Mouse (Mus musculus): ENCODE measurements around the gene Gm36210.
A peak's percentile ranks its signal among the peaks of the same experiment; 100 is the strongest.

The Gm36210 gene

DNA sequence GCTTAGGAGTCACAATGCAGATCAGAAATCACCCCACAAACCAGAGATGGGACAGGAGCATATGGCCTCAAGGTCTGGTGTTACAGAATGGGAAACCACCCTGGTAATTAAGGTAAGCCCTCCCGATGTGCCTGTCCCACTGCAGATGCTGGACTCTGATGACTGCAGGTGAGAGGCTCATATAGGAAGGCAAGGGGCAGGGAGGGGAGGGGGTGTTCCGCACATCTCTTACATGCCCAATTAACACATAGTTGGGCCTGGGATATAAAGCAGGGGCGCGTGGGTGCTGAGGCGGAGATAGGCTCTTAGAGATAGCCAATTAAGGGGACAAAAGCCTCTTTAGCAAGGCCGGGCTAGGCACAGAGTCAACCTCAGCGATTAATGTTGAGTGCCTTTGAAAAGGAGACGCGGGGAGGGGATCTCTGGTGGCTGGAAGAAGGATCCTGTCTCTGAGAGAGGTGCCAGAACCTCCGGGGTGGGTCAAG is at the start of gene Gm36210:
TSS of gene Gm36210 (minus strand) at position 51 of the 485 bp plus-strand sequence.
- DNase-seq (ENCODE audit: low read depth, low spot score), result no peak

DNA sequence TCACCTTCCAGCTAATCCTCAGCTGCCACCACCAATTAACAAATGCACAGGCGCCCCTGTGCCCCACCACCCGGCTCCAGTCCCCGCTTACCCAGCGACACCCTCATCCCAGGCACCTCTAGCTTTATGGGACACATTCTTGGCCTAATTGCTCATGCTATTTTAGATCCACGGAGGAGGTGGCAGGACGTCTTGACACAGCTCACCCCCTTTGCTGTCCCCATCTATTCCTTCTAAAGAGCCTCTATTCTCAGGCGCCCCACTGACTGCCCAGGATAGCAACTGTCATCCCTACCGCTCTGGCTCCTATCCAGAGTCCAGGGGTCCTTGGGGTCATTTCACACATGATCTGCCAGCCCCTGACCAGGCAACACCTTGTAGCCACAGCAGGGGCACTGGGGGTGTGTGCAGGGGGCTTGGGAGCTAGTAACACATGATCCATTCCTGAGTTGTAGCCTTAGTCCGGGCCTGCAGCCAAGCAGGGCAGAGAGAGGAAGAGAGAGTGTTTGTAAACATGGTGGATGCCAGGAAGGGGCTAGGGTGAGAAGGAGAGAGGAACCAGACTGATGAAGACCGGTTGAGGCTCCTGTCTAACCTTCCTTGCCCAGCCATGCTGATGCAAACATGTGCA is 47.6 kb upstream of the Gm36210 start:
- no peak for DNase-seq (ENCODE audit: low read depth, low spot score)

DNA sequence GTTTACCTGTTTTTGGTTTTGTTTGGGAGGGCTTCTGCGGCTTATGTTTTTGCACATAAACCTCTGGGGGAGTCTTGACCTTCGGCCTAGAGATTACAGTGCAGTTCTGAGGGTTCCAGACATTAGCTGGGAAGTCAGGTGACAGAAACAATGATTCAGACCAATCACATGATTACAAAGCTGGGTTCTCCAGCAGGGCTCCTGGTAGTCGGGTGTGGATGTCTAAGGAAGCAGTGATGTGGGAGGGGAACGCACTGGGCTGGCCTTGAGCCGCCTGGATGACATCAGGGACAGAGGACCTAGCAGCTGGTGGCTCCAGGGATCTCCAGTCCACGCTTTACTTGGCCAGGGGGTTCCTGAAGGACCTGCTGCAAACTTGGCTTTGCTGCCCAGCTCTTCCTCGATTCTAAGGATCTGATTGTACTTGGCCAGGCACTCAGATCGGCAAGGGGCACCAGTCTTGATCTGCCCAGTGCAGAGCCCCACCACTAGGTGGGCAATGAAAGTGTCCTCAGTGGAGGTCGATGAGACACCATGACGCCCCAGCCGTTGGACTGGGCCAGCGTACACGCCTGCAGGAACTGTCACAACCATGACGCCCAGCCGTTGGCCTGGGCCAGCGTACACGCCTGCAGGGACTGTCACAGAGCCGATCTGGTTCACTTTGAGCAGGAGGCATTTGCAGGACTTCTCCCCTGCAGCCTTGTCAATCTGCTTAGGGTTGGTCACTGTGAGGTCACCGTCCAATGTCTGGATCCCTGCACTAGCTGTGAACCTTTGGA is 44.4 kb upstream of the Gm36210 start:
- DNase-seq (ENCODE audit: low read depth, low spot score), result no peak

DNA sequence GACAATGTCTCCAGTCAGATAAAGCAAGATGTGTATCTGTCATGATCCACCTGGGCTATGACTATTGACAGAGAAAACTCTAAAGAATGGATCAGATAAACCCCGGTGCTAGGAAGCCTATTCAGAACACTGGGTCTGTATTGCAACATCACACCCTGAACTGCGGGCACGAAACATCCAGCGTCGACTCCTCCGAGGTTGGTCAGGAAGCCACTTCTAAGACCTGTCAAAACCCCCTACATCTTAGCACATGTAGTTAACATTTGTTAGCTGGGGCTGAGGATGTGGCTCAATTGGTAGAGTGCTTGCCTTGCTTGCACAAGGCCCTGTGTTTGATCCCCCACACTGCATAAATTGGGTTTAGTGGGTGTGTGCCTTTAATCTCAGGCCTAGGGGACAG is 42.1 kb upstream of the Gm36210 start:
- DNase-seq (ENCODE audit: low read depth, low spot score), result no peak

DNA sequence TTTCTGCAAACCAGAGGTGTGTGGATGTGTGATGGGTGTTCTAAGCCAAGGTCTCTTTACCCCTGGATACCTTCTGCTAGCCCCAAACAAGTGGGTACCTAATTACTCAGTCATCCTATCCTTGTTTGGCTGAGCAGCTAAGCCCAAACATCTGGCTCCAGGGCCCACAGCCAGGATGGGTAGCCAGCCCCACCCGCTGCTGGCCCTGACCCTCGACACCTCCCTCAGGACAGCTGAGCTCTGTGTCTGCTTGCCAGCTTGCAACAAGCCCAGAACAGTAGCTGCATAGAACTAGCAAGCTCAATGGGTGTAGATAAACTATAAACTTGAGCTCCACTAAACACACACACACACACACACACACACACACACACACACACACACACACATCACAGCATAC is 41.5 kb upstream of the Gm36210 start:
- DNase-seq (ENCODE audit: low read depth, low spot score), result no peak

DNA sequence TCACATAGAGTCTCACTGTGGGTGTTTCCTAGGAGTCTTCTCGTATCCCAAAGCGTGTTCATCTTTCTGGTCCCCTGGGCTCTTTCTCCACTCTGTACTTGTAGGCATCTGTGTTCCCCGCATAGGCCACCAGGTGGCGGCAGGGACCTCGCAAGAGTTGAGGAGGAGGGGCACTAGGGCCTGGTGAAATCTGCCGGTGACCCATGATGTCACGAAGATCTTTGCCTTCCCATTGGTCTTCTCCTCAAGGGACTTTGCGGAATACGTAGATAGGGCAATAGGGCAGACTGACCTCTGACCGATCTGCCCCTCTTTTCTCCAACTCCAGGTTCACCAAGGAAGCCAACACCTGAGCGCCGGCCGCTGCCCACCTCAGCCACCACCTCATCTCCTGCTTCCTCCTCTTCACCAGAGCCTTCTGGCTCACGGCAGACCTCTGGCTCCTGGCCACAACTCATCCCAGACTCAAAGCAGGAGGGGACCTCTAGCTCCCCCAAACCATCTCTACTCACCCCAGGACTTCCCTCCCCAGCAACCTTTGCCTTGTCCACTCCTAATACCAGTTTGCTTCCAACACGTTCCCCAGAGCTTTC is 37.0 kb upstream of the Gm36210 start:
- DNase-seq (ENCODE audit: low read depth, low spot score), result peak; percentile 93

DNA sequence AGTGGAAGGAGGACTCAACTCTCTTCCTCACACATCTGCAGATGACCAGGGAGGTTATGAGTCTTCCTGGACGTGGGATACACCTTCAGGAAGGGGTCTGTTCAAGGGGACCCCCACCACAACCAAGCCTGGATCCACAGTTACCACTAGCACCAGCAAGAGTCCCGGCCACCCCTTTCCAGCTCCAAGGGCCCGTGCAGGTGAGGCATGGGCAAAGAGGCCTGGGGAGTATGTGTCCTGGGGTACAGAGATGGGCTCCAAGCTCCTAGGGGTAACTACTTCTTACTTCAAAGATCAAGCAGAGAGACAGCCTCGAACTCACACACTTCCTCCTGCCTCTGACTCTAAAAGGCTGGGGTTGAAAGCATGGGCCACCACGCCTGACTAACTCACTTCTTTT is 36.4 kb upstream of the Gm36210 start:
- no peak for DNase-seq (ENCODE audit: low read depth, low spot score)

DNA sequence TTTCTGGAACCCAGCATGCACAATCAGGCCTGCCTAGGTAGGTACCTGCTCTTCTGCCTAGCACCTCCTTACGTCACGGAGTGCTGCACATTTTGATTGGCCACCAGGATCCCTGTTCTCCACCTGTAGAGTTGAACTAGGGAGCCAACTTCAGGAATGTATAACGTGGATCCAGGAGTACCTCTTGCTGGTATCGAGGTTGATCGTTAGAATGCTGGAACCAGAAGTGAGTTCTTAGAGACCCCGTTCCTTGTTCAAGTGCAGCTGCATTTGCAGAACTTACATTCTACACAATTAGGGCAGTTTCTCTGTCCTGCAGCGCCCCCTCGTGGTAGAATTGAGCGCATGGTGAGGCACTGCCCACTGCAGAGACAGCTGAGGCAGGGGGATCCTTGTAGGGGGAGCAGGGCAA is 33.8 kb upstream of the Gm36210 start:
- DNase-seq (ENCODE audit: low read depth, low spot score), result peak; percentile 82

DNA sequence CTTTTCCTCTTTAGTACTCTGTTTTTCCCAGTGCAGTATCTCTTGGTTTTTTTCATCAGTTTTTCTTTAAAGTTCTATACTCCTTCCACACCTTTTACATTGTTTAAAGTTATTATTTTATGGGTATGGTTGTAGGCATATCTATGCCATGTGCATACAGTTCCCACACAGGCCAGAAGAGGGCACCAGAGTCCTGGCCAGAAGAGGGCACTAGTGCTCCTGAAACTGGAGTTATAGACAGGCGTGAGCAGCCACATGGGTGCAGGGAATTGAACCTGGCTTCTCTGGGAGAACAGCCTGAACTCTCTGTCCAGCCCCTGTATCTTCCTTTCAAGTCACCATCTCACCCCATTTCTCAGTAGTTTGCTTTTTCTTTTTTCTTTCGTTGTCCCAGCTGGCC is 32.1 kb upstream of the Gm36210 start:
- peak; percentile 69 for DNase-seq (ENCODE audit: low read depth, low spot score)

DNA sequence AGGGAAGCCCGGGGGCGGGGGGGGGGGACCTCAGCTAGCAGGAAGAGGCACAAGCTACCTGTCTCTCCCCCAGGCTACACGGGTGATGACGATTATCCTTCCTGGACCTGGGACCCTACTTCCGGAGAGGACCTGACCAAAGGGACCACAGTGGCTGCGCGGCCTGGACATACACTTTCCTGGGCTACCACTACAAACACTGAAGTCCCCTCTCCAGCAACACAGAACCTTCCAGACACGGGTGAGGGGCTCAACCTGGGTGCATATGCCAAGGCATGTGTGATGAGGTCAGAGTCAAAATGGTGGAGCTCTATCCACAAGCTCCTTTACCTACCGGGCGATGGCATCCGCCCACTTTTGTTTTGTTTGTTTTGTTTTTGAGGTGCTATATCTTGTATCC is 31.1 kb upstream of the Gm36210 start:
- DNase-seq (ENCODE audit: low read depth, low spot score), result no peak

DNA sequence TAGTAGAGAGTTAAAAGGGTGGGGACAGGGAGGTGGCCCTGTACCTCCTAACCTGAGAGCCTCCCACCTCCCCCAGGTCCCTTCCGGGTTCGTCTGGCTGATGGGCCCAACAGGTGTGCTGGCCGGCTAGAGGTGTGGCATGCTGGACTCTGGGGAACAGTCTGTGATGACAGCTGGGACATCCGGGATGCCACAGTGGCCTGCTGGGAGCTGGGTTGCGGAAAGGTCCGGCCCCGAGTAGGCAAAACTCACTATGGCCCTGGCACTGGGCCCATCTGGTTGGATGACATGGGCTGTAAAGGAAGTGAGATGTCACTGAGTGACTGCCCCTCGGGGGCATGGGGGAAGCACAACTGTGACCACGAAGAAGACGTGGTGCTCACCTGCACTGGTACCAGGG is 30.5 kb upstream of the Gm36210 start:
- no peak for DNase-seq (ENCODE audit: low read depth, low spot score)

DNA sequence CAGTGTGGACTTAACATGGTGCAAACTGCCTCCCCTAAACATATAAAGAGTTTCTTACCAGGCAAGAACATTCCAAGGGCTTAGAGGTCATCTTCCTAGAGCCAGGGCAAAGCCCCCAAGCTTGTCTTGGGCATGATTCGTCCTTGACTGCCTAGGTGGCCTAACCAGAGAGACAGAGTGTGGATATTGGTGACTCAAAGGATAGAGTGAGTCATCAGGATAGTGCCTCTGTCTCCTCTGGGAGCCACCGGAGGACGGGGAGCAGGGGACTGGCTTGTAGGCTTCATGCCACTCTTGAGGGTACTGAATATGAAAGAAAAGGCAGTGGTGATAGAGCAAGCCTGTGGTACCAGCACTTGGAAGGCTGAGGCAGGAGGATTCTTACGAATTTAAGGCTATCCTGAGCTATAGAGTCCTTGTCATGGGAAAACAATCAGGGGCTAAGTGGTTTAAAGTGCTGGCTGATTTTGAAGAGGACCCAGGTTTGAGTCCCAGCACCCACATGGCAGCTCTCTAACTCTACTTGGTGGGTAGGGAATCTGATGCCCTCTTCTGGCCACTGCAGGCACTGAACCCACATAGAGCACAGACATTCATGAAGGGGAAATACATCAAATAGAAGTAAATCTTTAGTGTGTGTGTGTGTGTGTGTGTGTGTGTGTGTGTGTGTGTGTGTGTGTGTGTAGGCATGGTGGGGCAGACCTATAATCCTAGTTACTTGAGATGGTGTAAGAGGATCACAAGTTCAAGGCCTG is 28.0 kb upstream of the Gm36210 start:
- no peak for DNase-seq (ENCODE audit: low read depth, low spot score)

DNA sequence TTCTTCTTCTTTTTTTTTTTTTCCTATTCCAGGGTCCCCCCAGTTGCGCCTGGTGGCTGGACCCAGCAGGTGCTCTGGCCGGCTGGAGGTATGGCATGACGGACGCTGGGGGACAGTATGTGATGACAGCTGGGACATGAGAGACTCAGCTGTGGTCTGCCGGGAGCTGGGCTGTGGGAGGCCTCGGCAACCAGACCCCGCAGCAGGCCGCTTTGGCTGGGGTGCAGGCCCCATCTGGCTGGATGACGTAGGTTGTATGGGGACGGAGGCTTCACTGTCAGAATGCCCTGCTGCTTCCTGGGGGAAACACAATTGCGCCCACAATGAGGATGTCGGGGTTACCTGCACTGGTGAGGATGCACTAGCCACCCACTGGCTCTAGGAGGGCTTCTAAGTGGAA is 26.8 kb upstream of the Gm36210 start:
- no peak for DNase-seq (ENCODE audit: low read depth, low spot score)

DNA sequence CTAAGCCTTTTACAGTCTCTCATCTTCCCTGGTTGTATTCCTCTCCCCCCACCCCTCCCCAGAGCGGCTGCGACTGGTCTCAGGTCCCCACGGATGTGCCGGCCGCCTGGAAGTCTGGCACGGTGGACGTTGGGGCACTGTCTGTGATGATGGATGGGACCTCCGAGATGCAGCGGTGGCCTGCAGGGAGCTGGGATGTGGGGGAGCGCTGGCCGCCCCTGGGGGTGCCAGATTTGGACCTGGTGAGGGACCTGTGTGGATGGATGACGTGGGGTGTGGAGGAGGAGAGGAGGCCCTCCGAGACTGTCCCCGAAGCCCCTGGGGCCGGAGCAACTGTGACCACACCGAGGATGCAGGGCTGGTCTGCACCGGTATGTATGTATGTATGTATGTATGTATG is 22.0 kb upstream of the Gm36210 start:
- no peak for DNase-seq (ENCODE audit: low read depth, low spot score)

DNA sequence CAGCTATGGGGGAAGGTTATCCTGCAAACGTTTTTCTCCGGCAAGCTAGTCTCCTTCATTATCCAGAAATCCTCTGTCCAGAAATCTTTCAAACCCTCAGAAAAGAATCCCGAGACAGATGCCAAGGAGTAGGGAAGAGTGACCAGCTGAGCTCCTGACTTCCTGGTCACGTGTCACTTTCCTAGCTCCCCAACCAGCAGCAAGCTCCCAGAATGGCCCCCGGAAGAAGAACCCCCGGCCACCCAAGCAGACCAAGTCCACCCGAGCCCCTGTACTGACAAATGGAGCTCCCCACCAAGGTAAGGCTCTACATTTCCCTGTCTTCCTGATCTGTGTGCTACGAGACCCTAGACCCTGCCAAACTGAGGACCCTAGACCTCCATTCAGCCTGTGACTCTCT is 21.4 kb upstream of the Gm36210 start:
- DNase-seq (ENCODE audit: low read depth, low spot score), result no peak

DNA sequence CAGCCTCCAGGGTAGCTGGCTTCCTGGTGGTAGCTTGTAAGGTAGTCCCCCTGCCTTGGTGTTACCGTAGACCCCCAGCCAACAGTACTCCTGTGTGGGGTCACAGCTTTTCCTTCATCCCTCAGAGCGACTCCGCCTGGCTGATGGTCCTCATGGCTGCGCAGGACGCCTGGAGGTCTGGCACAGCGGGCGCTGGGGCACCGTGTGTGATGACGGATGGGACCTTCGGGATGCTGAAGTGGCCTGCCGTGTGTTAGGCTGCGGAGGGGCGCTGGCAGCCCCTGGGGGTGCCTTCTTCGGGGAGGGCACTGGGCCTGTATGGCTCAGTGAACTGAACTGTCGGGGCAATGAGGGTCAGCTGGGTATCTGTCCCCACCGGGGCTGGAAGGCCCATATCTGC is 20.5 kb upstream of the Gm36210 start:
- no peak for DNase-seq (ENCODE audit: low read depth, low spot score)

DNA sequence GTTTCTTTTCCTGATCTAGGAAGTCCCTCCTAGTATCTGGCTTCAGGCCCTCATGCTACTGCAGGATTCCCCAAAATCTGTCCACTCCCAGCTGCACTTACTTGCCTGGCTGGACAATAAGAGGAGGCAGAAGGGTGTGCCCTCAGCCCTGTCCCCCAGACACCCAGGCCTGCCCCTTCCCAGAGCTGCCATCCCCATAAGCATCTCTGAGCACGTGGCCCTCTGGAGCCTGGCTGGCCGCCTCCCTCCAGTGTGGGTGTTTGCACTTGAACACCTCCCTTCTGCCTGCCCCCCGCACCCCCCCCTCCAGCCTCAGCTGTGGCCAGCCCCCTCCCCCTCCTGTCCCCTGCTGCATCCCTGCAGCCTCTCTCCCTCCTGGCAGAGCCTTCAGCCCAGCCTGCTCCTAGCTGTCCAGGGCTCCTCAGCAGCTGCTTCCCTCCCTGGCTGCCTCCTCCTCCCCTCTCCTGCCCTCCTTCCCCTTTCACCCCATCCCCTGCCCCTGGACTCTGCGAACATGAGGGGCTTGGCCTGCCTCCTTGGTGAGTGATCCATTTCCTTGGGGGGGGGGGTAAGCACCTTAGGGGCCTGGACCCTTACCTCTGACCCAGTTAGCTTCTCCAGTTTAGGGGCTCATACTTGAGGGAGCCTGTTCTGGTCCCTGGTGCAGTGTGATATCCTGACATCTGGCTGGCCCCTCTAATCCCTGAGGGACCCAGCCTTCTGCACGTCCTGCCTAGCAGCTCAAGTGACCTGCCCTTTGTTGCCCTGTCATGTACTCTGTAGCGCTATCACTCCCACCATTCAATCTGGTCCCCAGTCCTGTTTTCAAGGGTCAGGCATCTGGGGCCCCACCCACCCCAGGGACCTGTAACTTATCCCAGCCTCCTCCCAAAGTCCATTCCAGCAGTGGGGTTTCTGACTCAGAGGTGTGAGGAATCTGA is 19.4 kb upstream of the Gm36210 start, which contains the start of gene Ssc5d:
TSS of gene Ssc5d (plus strand) at position 345 of the 941 bp plus-strand sequence.
- DNase-seq (ENCODE audit: low read depth, low spot score), result peak; percentile 57

DNA sequence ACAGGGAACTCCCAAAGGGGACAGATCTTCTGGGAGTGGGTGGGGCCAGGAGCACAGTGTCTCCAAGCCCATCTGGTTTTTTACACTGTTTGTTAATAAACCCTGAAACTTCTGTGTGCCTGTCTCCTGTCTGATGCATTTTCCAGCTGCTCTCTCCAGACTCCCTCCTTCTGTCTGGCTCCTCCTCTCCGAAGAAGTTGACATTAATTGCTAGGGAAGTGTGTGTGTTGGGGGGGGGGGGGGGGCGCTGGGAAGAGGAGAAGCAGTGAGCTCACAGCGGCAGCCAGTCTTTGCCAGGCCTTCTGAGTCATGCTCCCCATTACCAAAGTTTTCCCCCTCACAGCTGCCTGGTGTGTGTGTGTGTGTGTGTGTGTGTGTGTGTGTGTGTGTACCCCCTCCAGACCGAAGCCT is 18.6 kb upstream of the Gm36210 start:
- peak; percentile 77 for DNase-seq (ENCODE audit: low read depth, low spot score)

DNA sequence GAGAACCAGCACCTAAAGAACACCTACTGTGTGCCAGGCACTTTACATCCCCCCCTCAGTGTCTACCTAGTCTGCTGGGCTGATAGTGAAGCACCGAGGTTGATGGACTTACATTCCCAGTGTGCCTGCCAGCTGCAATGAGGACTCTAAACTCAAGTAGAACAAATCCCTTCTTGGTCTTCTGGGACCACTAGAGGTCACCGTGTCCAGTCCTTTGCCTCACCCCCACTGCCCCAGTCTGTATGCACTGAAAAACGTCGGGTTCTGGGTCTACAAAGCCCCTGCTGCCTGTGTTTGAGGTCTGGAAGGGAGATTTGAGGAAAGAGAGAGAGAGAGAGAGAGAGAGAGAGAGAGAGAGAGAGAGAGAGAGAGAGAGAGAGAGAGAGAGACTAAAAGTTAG is 18.2 kb upstream of the Gm36210 start:
- DNase-seq (ENCODE audit: low read depth, low spot score), result peak; percentile 21

DNA sequence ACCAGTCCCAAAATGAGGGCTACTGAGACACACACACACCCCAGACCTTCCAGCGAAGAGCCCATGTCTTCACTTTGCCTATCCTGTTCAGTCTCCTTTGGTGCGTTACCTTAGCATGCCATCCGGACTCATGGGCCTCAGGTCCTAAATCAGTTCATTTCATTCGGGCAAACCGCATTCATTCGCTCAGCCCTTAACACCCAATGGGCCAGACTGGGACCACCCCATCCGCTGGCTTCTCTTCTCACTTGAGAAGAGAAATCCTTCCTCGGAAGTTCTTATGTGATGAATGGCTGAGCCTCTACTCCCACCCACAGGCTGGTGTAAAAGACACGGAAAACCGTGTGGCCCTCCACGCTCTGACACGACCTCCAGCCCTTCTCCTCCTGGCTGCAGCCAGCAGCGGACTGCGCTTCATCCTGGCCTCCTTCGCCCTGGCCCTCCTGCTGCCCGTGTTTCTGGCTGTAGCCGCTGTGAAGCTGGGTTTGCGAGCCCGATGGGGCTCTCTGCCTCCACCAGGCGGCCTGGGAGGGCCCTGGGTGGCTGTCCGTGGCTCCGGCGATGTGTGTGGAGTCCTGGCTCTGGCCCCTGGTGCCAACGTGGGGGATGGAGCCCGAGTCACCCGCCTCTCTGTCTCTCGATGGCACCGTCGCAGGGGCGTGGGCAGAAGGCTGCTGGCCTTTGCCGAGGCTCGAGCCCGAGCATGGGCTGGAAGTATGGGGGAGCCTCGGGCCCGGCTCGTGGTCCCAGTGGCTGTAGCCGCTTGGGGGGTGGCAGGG is 17.5 kb upstream of the Gm36210 start:
- no peak for DNase-seq (ENCODE audit: low read depth, low spot score)
